Mouse (Mus musculus): Measurements from ENCODE around the gene Pcmt1. TPM values are rescaled to one million over a fixed set of nuclear protein-coding genes. Genes with fewer than 3 reads are reported as not detected.

Pcmt1 gene
- polyA plus RNA-seq, 1 experiment, result 84.2 TPM

- TF ChIP-seq FOSL1 (IDR thresholded peaks at IDR 0.05; ENCODE audit: insufficient read depth, low read length, poor library complexity, severe bottlenecking) (no peak), MYOD1 (IDR thresholded peaks at IDR 0.05; ENCODE audit: control insufficient read depth, insufficient read length, low read depth) (no peak), USF1 (IDR thresholded peaks at IDR 0.05; ENCODE audit: low read depth) (no peak), CEBPB (IDR thresholded peaks at IDR 0.05; ENCODE audit: low read depth) (no peak), MAX (IDR thresholded peaks at IDR 0.05) (no peak), MYOG (IDR thresholded peaks at IDR 0.05; ENCODE audit: control insufficient read depth, extremely low read depth, insufficient read length) (no peak), CTCF (IDR thresholded peaks at IDR 0.05; ENCODE audit: control insufficient read depth, insufficient read depth, insufficient read length) (no peak)
- Histone ChIP-seq H3K36me3 (ENCODE audit: control insufficient read depth, insufficient read depth) (no peaks in the 10 kb centered on the region), H3K79me2 (ENCODE audit: control insufficient read depth, insufficient read depth) (peaks cover 64% of the 10 kb centered on the region), H3K27me3 (ENCODE audit: control insufficient read depth, insufficient read depth, insufficient read length) (no peaks in the 10 kb centered on the region), H3K79me3 (ENCODE audit: low read depth) (peaks cover 47% of the 10 kb centered on the region), H3ac (ENCODE audit: control insufficient read depth, insufficient read length, low read depth) (peak overlapping the region; percentile 14), H3K4me3 (ENCODE audit: insufficient read depth, poor library complexity, severe bottlenecking) (peak overlapping the region; percentile 82)
These were observed 16.9 kb downstream of the Pcmt1 start for GRCm38 (mm10) chr10:7664027-7664526.

GRCm38 (mm10) chr10:7663159-7664026 is 17.5 kb downstream of the Pcmt1 start:
- peaks cover 68% of the 10 kb centered on the region for H3K79me2 ChIP-seq (ENCODE audit: control insufficient read depth, insufficient read depth)
- peaks cover 52% of the 10 kb centered on the region for H3K79me3 ChIP-seq (ENCODE audit: low read depth)
- H3K4me3 ChIP-seq (ENCODE audit: insufficient read depth, poor library complexity, severe bottlenecking), result peak overlapping the region; percentile 82
- no peak for TF ChIP-seq FOSL1 (IDR thresholded peaks at IDR 0.05; ENCODE audit: insufficient read depth, low read length, poor library complexity, severe bottlenecking)
- TF ChIP-seq MAX (IDR thresholded peaks at IDR 0.05), result peak; percentile 76
- no peak for TF ChIP-seq MYOD1 (IDR thresholded peaks at IDR 0.05; ENCODE audit: control insufficient read depth, insufficient read length, low read depth)
- no peak for TF ChIP-seq CEBPB (IDR thresholded peaks at IDR 0.05; ENCODE audit: low read depth)
- no peaks in the 10 kb centered on the region for H3K27me3 ChIP-seq (ENCODE audit: control insufficient read depth, insufficient read depth, insufficient read length)
- no peaks in the 10 kb centered on the region for H3K36me3 ChIP-seq (ENCODE audit: control insufficient read depth, insufficient read depth)
- H3ac ChIP-seq (ENCODE audit: control insufficient read depth, insufficient read length, low read depth), result peak overlapping the region; percentile 97

GRCm38 (mm10) chr10:7662471-7663141 is 18.3 kb downstream of the Pcmt1 start:
- TF ChIP-seq MAX (IDR thresholded peaks at IDR 0.05), result no peak
- H3ac ChIP-seq (ENCODE audit: control insufficient read depth, insufficient read length, low read depth), result peak overlapping the region; percentile 97
- H3K27me3 ChIP-seq (ENCODE audit: control insufficient read depth, insufficient read depth, insufficient read length), result no peaks in the 10 kb centered on the region
- peaks cover 4% of the 10 kb centered on the region for H3K36me3 ChIP-seq (ENCODE audit: control insufficient read depth, insufficient read depth)
- peaks cover 52% of the 10 kb centered on the region for H3K79me3 ChIP-seq (ENCODE audit: low read depth)
- peak overlapping the region; percentile 82 for H3K4me3 ChIP-seq (ENCODE audit: insufficient read depth, poor library complexity, severe bottlenecking)
- peaks cover 68% of the 10 kb centered on the region for H3K79me2 ChIP-seq (ENCODE audit: control insufficient read depth, insufficient read depth)

GRCm38 (mm10) chr10:7651057-7651456 is 29.9 kb downstream of the Pcmt1 start:
- H3K27me3 ChIP-seq (ENCODE audit: control insufficient read depth, insufficient read depth, insufficient read length), result no peaks in the 10 kb centered on the region
- H3K79me3 ChIP-seq (ENCODE audit: low read depth), result peaks cover 66% of the 10 kb centered on the region
- TF ChIP-seq USF1 (IDR thresholded peaks at IDR 0.05; ENCODE audit: low read depth) (no peak), CEBPB (IDR thresholded peaks at IDR 0.05; ENCODE audit: low read depth) (no peak), MYOG (IDR thresholded peaks at IDR 0.05; ENCODE audit: control insufficient read depth, extremely low read depth, insufficient read length) (no peak), MYOD1 (IDR thresholded peaks at IDR 0.05; ENCODE audit: control insufficient read depth, insufficient read length, low read depth) (no peak), FOSL1 (IDR thresholded peaks at IDR 0.05; ENCODE audit: insufficient read depth, low read length, poor library complexity, severe bottlenecking) (no peak), MAX (IDR thresholded peaks at IDR 0.05) (no peak), CTCF (IDR thresholded peaks at IDR 0.05; ENCODE audit: control insufficient read depth, insufficient read depth, insufficient read length) (no peak)

GRCm38 (mm10) chr10:7649059-7649458 is 31.9 kb downstream of the Pcmt1 start:
- H3K79me3 ChIP-seq (ENCODE audit: low read depth), result peaks cover 46% of the 10 kb centered on the region
- TF ChIP-seq FOSL1 (IDR thresholded peaks at IDR 0.05; ENCODE audit: insufficient read depth, low read length, poor library complexity, severe bottlenecking) (no peak), CEBPB (IDR thresholded peaks at IDR 0.05; ENCODE audit: low read depth) (no peak)
- no peak overlapping the region for H3K4me3 ChIP-seq (ENCODE audit: insufficient read depth, poor library complexity, severe bottlenecking)
- no peak overlapping the region for H3ac ChIP-seq (ENCODE audit: control insufficient read depth, insufficient read length, low read depth)
- H3K27me3 ChIP-seq (ENCODE audit: control insufficient read depth, insufficient read depth, insufficient read length), result no peaks in the 10 kb centered on the region
- H3K79me2 ChIP-seq (ENCODE audit: control insufficient read depth, insufficient read depth), result peaks cover 50% of the 10 kb centered on the region
- peaks cover 49% of the 10 kb centered on the region for H3K36me3 ChIP-seq (ENCODE audit: control insufficient read depth, insufficient read depth)

More at GRCm38 (mm10) chr10:7651057-7651456, 29.9 kb downstream of the Pcmt1 start:
- Histone ChIP-seq H3K4me3 (ENCODE audit: insufficient read depth, poor library complexity, severe bottlenecking) (no peak overlapping the region), H3K36me3 (ENCODE audit: control insufficient read depth, insufficient read depth) (peaks cover 37% of the 10 kb centered on the region), H3ac (ENCODE audit: control insufficient read depth, insufficient read length, low read depth) (no peak overlapping the region), H3K79me2 (ENCODE audit: control insufficient read depth, insufficient read depth) (peaks cover 70% of the 10 kb centered on the region)

GRCm38 (mm10) chr10:7645911-7646310 is 35.0 kb downstream of the Pcmt1 start:
- Histone ChIP-seq H3K4me3 (ENCODE audit: insufficient read depth, poor library complexity, severe bottlenecking) (no peak overlapping the region), H3K27me3 (ENCODE audit: control insufficient read depth, insufficient read depth, insufficient read length) (no peaks in the 10 kb centered on the region), H3ac (ENCODE audit: control insufficient read depth, insufficient read length, low read depth) (no peak overlapping the region), H3K79me2 (ENCODE audit: control insufficient read depth, insufficient read depth) (peaks cover 18% of the 10 kb centered on the region), H3K79me3 (ENCODE audit: low read depth) (peaks cover 15% of the 10 kb centered on the region), H3K36me3 (ENCODE audit: control insufficient read depth, insufficient read depth) (peaks cover 69% of the 10 kb centered on the region)
- no peak for TF ChIP-seq CEBPB (IDR thresholded peaks at IDR 0.05; ENCODE audit: low read depth)
- no peak for TF ChIP-seq MYOG (IDR thresholded peaks at IDR 0.05; ENCODE audit: control insufficient read depth, extremely low read depth, insufficient read length)
- no peak for TF ChIP-seq USF1 (IDR thresholded peaks at IDR 0.05; ENCODE audit: low read depth)
- no peak for TF ChIP-seq MYOD1 (IDR thresholded peaks at IDR 0.05; ENCODE audit: control insufficient read depth, insufficient read length, low read depth)
- TF ChIP-seq MAX (IDR thresholded peaks at IDR 0.05), result no peak
- no peak for TF ChIP-seq CTCF (IDR thresholded peaks at IDR 0.05; ENCODE audit: control insufficient read depth, insufficient read depth, insufficient read length)
- TF ChIP-seq FOSL1 (IDR thresholded peaks at IDR 0.05; ENCODE audit: insufficient read depth, low read length, poor library complexity, severe bottlenecking), result no peak

All from C2C12 (cell line).